Mouse (Mus musculus): Measurements from ENCODE around the gene Naa15. TPM values are rescaled to one million over a fixed set of nuclear protein-coding genes. Genes with fewer than 3 reads are reported as not detected.
A peak's percentile ranks its signal among the peaks of the same experiment; 100 is the strongest.
"Not testable (repeated sequence)": the region's sequence is repeated elsewhere in the genome, so short reads cannot be mapped to it uniquely, and the experiment has no call there.

The Naa15 gene
- polyA plus RNA-seq, 1 experiment from 2014 or later, result 48.4 TPM

GRCm38 (mm10) chr3:51397700-51398299 is 17.1 kb upstream of the Naa15 start:
- no peak overlapping the region for H3K9ac ChIP-seq (ENCODE audit: low read depth, low read length)
- DNase-seq (ENCODE audit: low spot score), result no peak
- H3K27ac ChIP-seq (ENCODE audit: low read depth, low read length), result no peak overlapping the region
- 66% methylated on average over 15 of the region's 15 CpGs for WGBS
- peaks cover 13% of the 10 kb centered on the region for H3K27me3 ChIP-seq (replicated peaks; ENCODE audit: control insufficient read depth, insufficient read depth, low read length)
- H3K9me3 ChIP-seq (ENCODE audit: control insufficient read depth, low read length), result no peaks in the 10 kb centered on the region
- no peak for ATAC-seq (replicated peaks; ENCODE audit: low FRiP score)
- no peak overlapping the region for H3K4me2 ChIP-seq
- H3K36me3 ChIP-seq (ENCODE audit: control insufficient read depth, insufficient read depth, low read length), result no peaks in the 10 kb centered on the region
- H3K4me3 ChIP-seq (ENCODE audit: low read depth, low read length), result no peak overlapping the region
- no peaks in the 10 kb centered on the region; the same call in 1 of the 2 replicates for H3K4me1 ChIP-seq (replicated peaks; ENCODE audit: control insufficient read depth, insufficient read depth, low read length)

GRCm38 (mm10) chr3:51398667-51399066 is 16.3 kb upstream of the Naa15 start:
- Histone ChIP-seq H3K4me3 (ENCODE audit: low read depth, low read length) (no peak overlapping the region), H3K27me3 (replicated peaks; ENCODE audit: control insufficient read depth, insufficient read depth, low read length) (peaks cover 13% of the 10 kb centered on the region), H3K9me3 (ENCODE audit: control insufficient read depth, low read length) (no peaks in the 10 kb centered on the region), H3K27ac (ENCODE audit: low read depth, low read length) (no peak overlapping the region), H3K9ac (ENCODE audit: low read depth, low read length) (no peak overlapping the region), H3K4me1 (replicated peaks; ENCODE audit: control insufficient read depth, insufficient read depth, low read length) (no peaks in the 10 kb centered on the region; the same call in 1 of the 2 replicates), H3K36me3 (ENCODE audit: control insufficient read depth, insufficient read depth, low read length) (peaks cover 3% of the 10 kb centered on the region; the same call in 1 of the 2 replicates), H3K4me2 (no peak overlapping the region)
- WGBS, result 26% methylated on average over 3 of the region's 3 CpGs
- no peak for DNase-seq (ENCODE audit: low spot score)
- ATAC-seq (replicated peaks; ENCODE audit: low FRiP score), result no peak

GRCm38 (mm10) chr3:51399531-51399930 is 15.4 kb upstream of the Naa15 start:
- no peak overlapping the region for H3K4me3 ChIP-seq (ENCODE audit: low read depth, low read length)
- H3K4me1 ChIP-seq (replicated peaks; ENCODE audit: control insufficient read depth, insufficient read depth, low read length), result no peaks in the 10 kb centered on the region; the same call in 1 of the 2 replicates
- peaks cover 13% of the 10 kb centered on the region for H3K27me3 ChIP-seq (replicated peaks; ENCODE audit: control insufficient read depth, insufficient read depth, low read length)
- no peak for ATAC-seq (replicated peaks; ENCODE audit: low FRiP score)
- 65% methylated on average over 4 of the region's 4 CpGs for WGBS
- no peak overlapping the region for H3K27ac ChIP-seq (ENCODE audit: low read depth, low read length)
- no peak overlapping the region for H3K9ac ChIP-seq (ENCODE audit: low read depth, low read length)
- H3K9me3 ChIP-seq (ENCODE audit: control insufficient read depth, low read length), result no peaks in the 10 kb centered on the region
- no peak for DNase-seq (ENCODE audit: low spot score)
- H3K4me2 ChIP-seq, result no peak overlapping the region
- peaks cover 3% of the 10 kb centered on the region; the same call in 1 of the 2 replicates for H3K36me3 ChIP-seq (ENCODE audit: control insufficient read depth, insufficient read depth, low read length)

DNA sequence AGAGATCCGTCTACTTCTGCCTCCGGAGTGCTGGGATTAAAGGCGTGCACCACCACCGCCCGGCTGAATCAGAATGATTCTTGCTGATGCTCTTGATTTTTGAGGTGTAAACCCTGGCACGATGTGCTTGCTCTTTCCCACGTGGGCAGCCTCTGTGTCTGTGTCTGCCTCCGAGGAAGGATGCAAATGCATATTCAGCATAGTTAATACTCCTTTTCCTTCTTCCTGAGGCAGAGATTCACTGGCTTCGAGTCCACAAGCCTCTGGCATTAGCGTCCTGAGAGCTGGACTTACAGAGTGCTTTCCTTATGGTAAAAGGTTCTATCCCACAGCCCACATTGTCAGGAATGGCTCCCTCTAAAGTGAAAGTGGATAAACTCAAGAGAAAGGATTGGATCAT is 14.3 kb upstream of the Naa15 start:
- no peak overlapping the region for H3K9ac ChIP-seq (ENCODE audit: low read depth, low read length)
- no peak overlapping the region for H3K4me3 ChIP-seq (ENCODE audit: low read depth, low read length)
- no peak overlapping the region for H3K4me2 ChIP-seq
- peaks cover 3% of the 10 kb centered on the region; the same call in 1 of the 2 replicates for H3K36me3 ChIP-seq (ENCODE audit: control insufficient read depth, insufficient read depth, low read length)
- H3K9me3 ChIP-seq (ENCODE audit: control insufficient read depth, low read length), result no peaks in the 10 kb centered on the region
- H3K27me3 ChIP-seq (replicated peaks; ENCODE audit: control insufficient read depth, insufficient read depth, low read length), result peaks cover 10% of the 10 kb centered on the region
- no peaks in the 10 kb centered on the region; the same call in 1 of the 2 replicates for H3K4me1 ChIP-seq (replicated peaks; ENCODE audit: control insufficient read depth, insufficient read depth, low read length)
- 75% methylated on average over 10 of the region's 10 CpGs for WGBS
- DNase-seq (ENCODE audit: low spot score) (no peak), ATAC-seq (replicated peaks; ENCODE audit: low FRiP score) (no peak)
- no peak overlapping the region for H3K27ac ChIP-seq (ENCODE audit: low read depth, low read length)

DNA sequence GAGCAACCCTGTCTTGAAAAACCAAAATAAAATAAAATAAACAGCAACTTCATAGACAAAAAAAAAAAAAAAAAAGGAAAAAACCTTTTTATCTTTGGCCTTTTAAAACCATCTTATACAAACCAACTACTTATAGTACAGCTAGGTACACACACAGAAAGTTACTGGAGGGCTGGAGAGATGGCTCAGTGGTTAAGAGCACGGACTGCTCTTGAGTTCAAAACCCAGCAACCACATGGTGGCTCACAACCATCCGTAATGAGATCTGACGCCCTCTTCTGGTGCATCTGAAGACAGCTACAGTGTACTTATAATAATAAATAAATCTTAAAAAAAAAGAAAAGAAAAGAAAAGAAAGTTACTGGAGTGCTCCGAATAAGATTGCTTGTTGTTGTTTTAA is 12.9 kb upstream of the Naa15 start:
- not testable (repeated sequence) for H3K27ac ChIP-seq (ENCODE audit: low read depth, low read length); H3K9ac ChIP-seq (ENCODE audit: low read depth, low read length); H3K4me1 ChIP-seq (replicated peaks; ENCODE audit: control insufficient read depth, insufficient read depth, low read length); H3K9me3 ChIP-seq (ENCODE audit: control insufficient read depth, low read length); DNase-seq (ENCODE audit: low spot score); H3K27me3 ChIP-seq (replicated peaks; ENCODE audit: control insufficient read depth, insufficient read depth, low read length); H3K4me3 ChIP-seq (ENCODE audit: low read depth, low read length); H3K4me2 ChIP-seq; ATAC-seq (replicated peaks; ENCODE audit: low FRiP score)
- 56% methylated on average over 4 of the region's 4 CpGs for WGBS
- peaks cover 12% of the 10 kb centered on the region for H3K36me3 ChIP-seq (ENCODE audit: control insufficient read depth, insufficient read depth, low read length)

DNA sequence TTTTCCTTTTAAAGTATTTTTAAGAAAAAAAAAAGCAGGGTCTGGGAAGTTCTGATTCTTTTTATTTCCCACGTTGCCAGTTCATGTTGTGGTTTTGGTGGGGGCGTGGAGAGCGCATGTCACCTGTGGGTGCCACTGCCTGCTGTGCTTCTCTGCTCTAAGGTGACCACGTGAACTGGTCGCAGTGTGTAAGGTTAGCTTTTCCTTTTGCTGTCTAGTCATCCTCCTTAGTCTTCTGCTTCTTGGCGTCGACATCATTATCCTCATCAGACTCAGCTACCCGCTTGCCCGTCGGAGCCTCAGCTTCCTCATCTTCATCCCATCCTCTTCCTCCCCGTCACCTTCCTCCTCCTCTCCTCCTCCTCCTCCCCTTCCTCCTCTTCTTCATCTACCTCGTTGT is 12.3 kb upstream of the Naa15 start:
- no peak overlapping the region for H3K4me2 ChIP-seq
- H3K4me3 ChIP-seq (ENCODE audit: low read depth, low read length), result no peak overlapping the region
- H3K27me3 ChIP-seq (replicated peaks; ENCODE audit: control insufficient read depth, insufficient read depth, low read length), result 0 out of 2 replicates have a peak, but pooled peaks cover 4% of the 10 kb centered on the region
- peaks cover 12% of the 10 kb centered on the region for H3K36me3 ChIP-seq (ENCODE audit: control insufficient read depth, insufficient read depth, low read length)
- ATAC-seq (replicated peaks; ENCODE audit: low FRiP score) (no peak), DNase-seq (ENCODE audit: low spot score) (no peak)
- H3K27ac ChIP-seq (ENCODE audit: low read depth, low read length), result no peak overlapping the region
- H3K4me1 ChIP-seq (replicated peaks; ENCODE audit: control insufficient read depth, insufficient read depth, low read length), result peaks cover 5% of the 10 kb centered on the region
- 88% methylated on average over 12 of the region's 12 CpGs for WGBS
- H3K9me3 ChIP-seq (ENCODE audit: control insufficient read depth, low read length), result no peaks in the 10 kb centered on the region
- no peak overlapping the region for H3K9ac ChIP-seq (ENCODE audit: low read depth, low read length)

GRCm38 (mm10) chr3:51407870-51408560 is 6.9 kb upstream of the Naa15 start:
- H3K36me3 ChIP-seq (ENCODE audit: control insufficient read depth, insufficient read depth, low read length), result peaks cover 10% of the 10 kb centered on the region
- H3K27me3 ChIP-seq (replicated peaks; ENCODE audit: control insufficient read depth, insufficient read depth, low read length), result no peaks in the 10 kb centered on the region
- H3K4me2 ChIP-seq, result peak overlapping the region; percentile 87
- ATAC-seq (replicated peaks; ENCODE audit: low FRiP score) (peak; percentile 26), DNase-seq (ENCODE audit: low spot score) (no peak)
- H3K9ac ChIP-seq (ENCODE audit: low read depth, low read length), result peak overlapping the region; percentile 93
- peak overlapping the region; percentile 84 for H3K4me3 ChIP-seq (ENCODE audit: low read depth, low read length)
- H3K4me1 ChIP-seq (replicated peaks; ENCODE audit: control insufficient read depth, insufficient read depth, low read length), result peaks cover 9% of the 10 kb centered on the region
- peak overlapping the region; percentile 85 for H3K27ac ChIP-seq (ENCODE audit: low read depth, low read length)
- H3K9me3 ChIP-seq (ENCODE audit: control insufficient read depth, low read length), result no peaks in the 10 kb centered on the region
- 21% methylated on average over 20 of the region's 20 CpGs for WGBS

DNA sequence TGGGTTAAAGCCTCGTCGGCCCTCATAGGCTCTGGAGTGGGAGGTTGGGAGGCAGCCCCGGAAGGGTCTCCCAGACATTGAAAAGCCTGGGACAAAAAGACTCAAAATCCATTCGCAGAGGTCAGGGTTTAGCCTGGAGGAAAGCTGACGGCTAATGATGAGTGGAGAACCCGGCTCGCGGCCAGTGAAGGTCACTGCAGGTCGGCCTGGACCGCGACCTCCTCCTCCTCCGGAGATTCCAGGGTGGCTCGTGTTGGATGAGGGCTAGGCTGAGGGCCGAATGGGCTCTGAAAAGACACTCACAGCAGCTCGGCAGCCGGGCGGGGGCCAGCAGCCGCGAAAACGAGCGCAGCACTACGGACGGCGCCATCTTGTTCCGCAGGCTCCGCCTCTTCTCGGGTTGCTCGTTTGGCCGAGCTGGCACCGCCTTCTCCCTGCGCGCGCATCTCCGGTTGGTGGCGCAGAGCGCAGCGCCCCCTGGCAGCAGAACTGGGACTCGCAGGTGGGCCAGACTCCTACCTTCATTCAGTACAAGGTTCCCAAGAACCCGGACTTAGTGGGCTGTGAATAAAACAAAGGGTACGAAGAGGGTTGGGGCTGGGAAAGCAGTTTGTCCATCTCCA is 6.3 kb upstream of the Naa15 start, which contains the start of gene Ndufc1:
Ndufc1 (minus strand) TSS at position 428 of the 623 bp plus-strand sequence.
- peak within 1 kb of the TSS; percentile 85 for H3K27ac ChIP-seq (ENCODE audit: low read depth, low read length)

More for the DNA sequence above, 6.3 kb upstream of the Naa15 start, which contains the start of gene Ndufc1:
- Histone ChIP-seq H3K36me3 (ENCODE audit: control insufficient read depth, insufficient read depth, low read length) (peaks cover 8% of the 10 kb centered on the region), H3K4me2 (peak within 1 kb of the TSS; percentile 87), H3K9ac (ENCODE audit: low read depth, low read length) (peak within 1 kb of the TSS; percentile 93), H3K4me1 (replicated peaks; ENCODE audit: control insufficient read depth, insufficient read depth, low read length) (peaks cover 14% of the 10 kb centered on the region), H3K27me3 (replicated peaks; ENCODE audit: control insufficient read depth, insufficient read depth, low read length) (no peaks in the 10 kb centered on the region), H3K4me3 (ENCODE audit: low read depth, low read length) (peak within 1 kb of the TSS; percentile 84), H3K9me3 (ENCODE audit: control insufficient read depth, low read length) (no peaks in the 10 kb centered on the region)
- DNase-seq (ENCODE audit: low spot score), result peak; percentile 96
- 1% methylated on average over 40 of the region's 40 CpGs for WGBS
- ATAC-seq (replicated peaks; ENCODE audit: low FRiP score), result peak; percentile 80

All from liver, embryonic 11.5 days (tissue).